Mouse (Mus musculus) heart, embryonic 16.5 days (tissue): ENCODE data around the gene Mcrip2. TPM values are rescaled to one million over a fixed set of nuclear protein-coding genes. Genes with fewer than 3 reads are reported as not detected.
A peak's percentile ranks its signal among the peaks of the same experiment; 100 is the strongest.

Experiments used
- ATAC-seq: fragments of 200-750 bp; cut with Nextera tagmentation; replicated peaks from 2 replicates; pipeline ENCODE4 v1.8.0; 2017; ENCODE audit warnings: moderate number of reproducible peaks; ENCODE audit not compliant: insufficient read depth, low FRiP score; ENCODE audit errors: extremely low read depth
- H3K27ac ChIP-seq: fragments of 300-500 bp; sonication (generic); 2 replicates; pipeline ENCODE4 v1.5.1; 2014; ENCODE audit warnings: mild to moderate bottlenecking, low read length, control low read depth, moderate library complexity
- H3K27me3 ChIP-seq: fragments of 300-500 bp; sonication (generic); 2 replicates; pipeline ENCODE4 v1.6.1; 2014; ENCODE audit warnings: low read length, mixed read lengths; ENCODE audit not compliant: control insufficient read depth, insufficient read depth
- H3K36me3 ChIP-seq: fragments of 300-500 bp; sonication (generic); 2 replicates; pipeline ENCODE4 v1.6.1; 2014; ENCODE audit not compliant: control insufficient read depth, insufficient read depth
- H3K4me1 ChIP-seq: fragments of 300-500 bp; sonication (generic); 2 replicates; pipeline ENCODE4 v1.6.1; 2014; ENCODE audit warnings: low read length, mixed read lengths; ENCODE audit not compliant: control insufficient read depth, insufficient read depth
- H3K4me2 ChIP-seq: fragments of 300-500 bp; sonication (generic); 2 replicates; pipeline ENCODE4 v1.6.1; 2014; ENCODE audit warnings: low read depth, mild to moderate bottlenecking, control low read depth, low read length
- H3K4me3 ChIP-seq: fragments of 300-500 bp; sonication (generic); 2 replicates; pipeline ENCODE4 v1.5.1; 2014; ENCODE audit warnings: mild to moderate bottlenecking, control low read depth, low read length
- H3K9ac ChIP-seq: fragments of 300-500 bp; sonication (generic); 2 replicates; pipeline ENCODE4 v1.6.1; 2014; ENCODE audit warnings: low read length, control low read depth
- H3K9me3 ChIP-seq: fragments of 300-500 bp; sonication (generic); replicated peaks from 2 replicates; pipeline ENCODE4 v1.6.1; 2016; ENCODE audit warnings: low read length; ENCODE audit not compliant: control insufficient read depth
- WGBS: fragments of 180-500 bp; shearing (Covaris S2); extraction: QIAGEN DNeasy Blood & Tissue Kit; methylation state at CpG from one replicate; pipeline ENCODE4 v1.1.7; 2014; 5-methylcytosine and 5-hydroxymethylcytosine counted together
- polyA plus RNA-seq: library from polyadenylated mRNA; unstranded; fragments of >200 nt; fragmentation: Nextera tagmentation; extraction: Ambion mirVana; gene quantifications from 2 replicates; pipeline ENCODE4 v1.2.1, GENCODE M21; 2015

Mcrip2 gene
- polyA plus RNA-seq, 1 experiment from 2014 or later: 225 TPM

GRCm38 (mm10) chr17:25903061-25903460 lies 34.5 kb upstream of the Mcrip2 start:
- no peak overlapping the region for H3K9ac ChIP-seq
- no peak overlapping the region for H3K4me2 ChIP-seq
- no peak overlapping the region for H3K27ac ChIP-seq
- H3K27me3 ChIP-seq: no peaks in the 10 kb centered on the region
- no peaks in the 10 kb centered on the region for H3K4me1 ChIP-seq
- H3K9me3 ChIP-seq: no peaks in the 10 kb centered on the region
- ATAC-seq: no peak
- H3K4me3 ChIP-seq: no peak overlapping the region
- H3K36me3 ChIP-seq: 0 out of 2 replicates have a peak, but pooled peaks cover 5% of the 10 kb centered on the region
- WGBS: 78% methylated on average over 3 of the region's 3 CpGs

- Histone ChIP-seq H3K4me1 (no peaks in the 10 kb centered on the region), H3K9ac (no peak overlapping the region), H3K27ac (no peak overlapping the region), H3K4me3 (no peak overlapping the region), H3K4me2 (no peak overlapping the region), H3K36me3 (0 out of 2 replicates have a peak, but pooled peaks cover 5% of the 10 kb centered on the region), H3K27me3 (no peaks in the 10 kb centered on the region), H3K9me3 (no peaks in the 10 kb centered on the region)
- ATAC-seq: no peak
- 95% methylated on average over 1 of the region's 1 CpGs for WGBS
These were observed 31.6 kb upstream of the Mcrip2 start for GRCm38 (mm10) chr17:25900193-25900592.

- WGBS: 58% methylated on average over 12 of the region's 12 CpGs
These were observed 27.3 kb upstream of the Mcrip2 start for GRCm38 (mm10) chr17:25895891-25896290.

GRCm38 (mm10) chr17:25895415-25895814 lies 26.9 kb upstream of the Mcrip2 start:
- no peak for ATAC-seq
- no peak overlapping the region for H3K4me3 ChIP-seq
- no peak overlapping the region for H3K4me2 ChIP-seq
- no peaks in the 10 kb centered on the region for H3K9me3 ChIP-seq
- no peak overlapping the region for H3K27ac ChIP-seq
- 38% methylated on average over 2 of the region's 2 CpGs for WGBS
- H3K36me3 ChIP-seq: 0 out of 2 replicates have a peak, but pooled peaks cover 4% of the 10 kb centered on the region
- H3K9ac ChIP-seq: no peak overlapping the region
- no peaks in the 10 kb centered on the region for H3K27me3 ChIP-seq
- H3K4me1 ChIP-seq: 0 out of 2 replicates have a peak, but pooled peaks cover 2% of the 10 kb centered on the region

More at GRCm38 (mm10) chr17:25895891-25896290, 27.3 kb upstream of the Mcrip2 start:
- no peaks in the 10 kb centered on the region for H3K9me3 ChIP-seq
- no peak overlapping the region for H3K4me3 ChIP-seq
- ATAC-seq: no peak
- H3K4me1 ChIP-seq: 0 out of 2 replicates have a peak, but pooled peaks cover 2% of the 10 kb centered on the region
- H3K36me3 ChIP-seq: 0 out of 2 replicates have a peak, but pooled peaks cover 5% of the 10 kb centered on the region
- H3K27ac ChIP-seq: no peak overlapping the region
- no peak overlapping the region for H3K4me2 ChIP-seq
- H3K9ac ChIP-seq: no peak overlapping the region
- no peaks in the 10 kb centered on the region for H3K27me3 ChIP-seq

- 34% methylated on average over 2 of the region's 2 CpGs for WGBS
- Histone ChIP-seq H3K9me3 (no peaks in the 10 kb centered on the region), H3K9ac (no peak overlapping the region), H3K27me3 (no peaks in the 10 kb centered on the region), H3K4me2 (no peak overlapping the region), H3K27ac (no peak overlapping the region), H3K4me1 (0 out of 2 replicates have a peak, but pooled peaks cover 2% of the 10 kb centered on the region), H3K36me3 (0 out of 2 replicates have a peak, but pooled peaks cover 7% of the 10 kb centered on the region), H3K4me3 (no peak overlapping the region)
- peak; percentile 83 for ATAC-seq
These were observed 25.5 kb upstream of the Mcrip2 start for GRCm38 (mm10) chr17:25893975-25894617.

GRCm38 (mm10) chr17:25888837-25889236 lies 20.3 kb upstream of the Mcrip2 start:
- Histone ChIP-seq H3K27me3 (no peaks in the 10 kb centered on the region), H3K4me1 (no peaks in the 10 kb centered on the region), H3K9me3 (no peaks in the 10 kb centered on the region), H3K4me3 (no peak overlapping the region), H3K27ac (no peak overlapping the region), H3K9ac (no peak overlapping the region), H3K4me2 (no peak overlapping the region), H3K36me3 (peaks cover 14% of the 10 kb centered on the region; the same call in 1 of the 2 replicates)
- ATAC-seq: no peak
- WGBS: 69% methylated on average over 3 of the region's 3 CpGs

- H3K9ac ChIP-seq: no peak overlapping the region
- peaks cover 23% of the 10 kb centered on the region for H3K36me3 ChIP-seq
- no peak overlapping the region for H3K4me2 ChIP-seq
- no peak overlapping the region for H3K4me3 ChIP-seq
- no peak overlapping the region for H3K27ac ChIP-seq
- 78% methylated on average over 10 of the region's 10 CpGs for WGBS
- H3K27me3 ChIP-seq: no peaks in the 10 kb centered on the region
- no peaks in the 10 kb centered on the region for H3K9me3 ChIP-seq
- no peak for ATAC-seq
- H3K4me1 ChIP-seq: no peaks in the 10 kb centered on the region
These were observed 18.9 kb upstream of the Mcrip2 start for GRCm38 (mm10) chr17:25887467-25887866.

GRCm38 (mm10) chr17:25886806-25887205 lies 18.2 kb upstream of the Mcrip2 start:
- no peaks in the 10 kb centered on the region for H3K9me3 ChIP-seq
- H3K4me3 ChIP-seq: no peak overlapping the region
- H3K36me3 ChIP-seq: peaks cover 23% of the 10 kb centered on the region
- H3K27ac ChIP-seq: no peak overlapping the region
- H3K4me2 ChIP-seq: no peak overlapping the region
- ATAC-seq: no peak
- no peaks in the 10 kb centered on the region for H3K27me3 ChIP-seq
- no peak overlapping the region for H3K9ac ChIP-seq
- H3K4me1 ChIP-seq: no peaks in the 10 kb centered on the region

- 75% methylated on average over 4 of the region's 4 CpGs for WGBS
- no peak for ATAC-seq
These were observed 17.1 kb upstream of the Mcrip2 start for GRCm38 (mm10) chr17:25885636-25886035.

More at GRCm38 (mm10) chr17:25885636-25886035, 17.1 kb upstream of the Mcrip2 start:
- Histone ChIP-seq H3K9ac (no peak overlapping the region), H3K9me3 (no peaks in the 10 kb centered on the region), H3K4me2 (no peak overlapping the region), H3K4me1 (no peaks in the 10 kb centered on the region), H3K27me3 (no peaks in the 10 kb centered on the region), H3K27ac (no peak overlapping the region), H3K4me3 (no peak overlapping the region), H3K36me3 (peaks cover 23% of the 10 kb centered on the region)
